Mouse (Mus musculus): ENCODE results near the gene Cbarp. TPM values are rescaled to one million over a fixed set of nuclear protein-coding genes. Genes with fewer than 3 reads are reported as not detected.
"Not testable (repeated sequence)": the region's sequence is repeated elsewhere in the genome, so short reads cannot be mapped to it uniquely, and the experiment has no call there.

The Cbarp gene
- polyA plus RNA-seq, 1 experiment, result 9.2 TPM

DNA sequence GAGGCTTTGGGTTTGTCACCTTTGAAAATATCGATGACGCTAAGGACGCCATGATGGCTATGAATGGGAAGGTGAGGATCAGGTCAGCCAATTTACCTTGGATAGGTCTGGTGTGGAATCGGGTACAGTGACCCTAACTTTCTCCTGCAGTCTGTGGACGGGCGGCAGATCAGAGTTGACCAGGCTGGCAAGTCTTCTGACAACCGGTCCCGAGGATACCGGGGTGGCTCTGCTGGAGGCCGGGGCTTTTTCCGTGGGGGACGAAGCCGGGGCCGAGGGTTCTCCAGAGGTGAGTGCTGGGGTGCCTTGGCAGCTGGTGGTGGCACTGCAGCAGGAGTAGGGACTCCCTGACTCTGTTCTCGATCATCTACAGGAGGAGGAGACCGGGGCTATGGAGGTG is 29.4 kb upstream of the Cbarp start:
- no peak for DNase-seq (ENCODE audit: low spot score)

DNA sequence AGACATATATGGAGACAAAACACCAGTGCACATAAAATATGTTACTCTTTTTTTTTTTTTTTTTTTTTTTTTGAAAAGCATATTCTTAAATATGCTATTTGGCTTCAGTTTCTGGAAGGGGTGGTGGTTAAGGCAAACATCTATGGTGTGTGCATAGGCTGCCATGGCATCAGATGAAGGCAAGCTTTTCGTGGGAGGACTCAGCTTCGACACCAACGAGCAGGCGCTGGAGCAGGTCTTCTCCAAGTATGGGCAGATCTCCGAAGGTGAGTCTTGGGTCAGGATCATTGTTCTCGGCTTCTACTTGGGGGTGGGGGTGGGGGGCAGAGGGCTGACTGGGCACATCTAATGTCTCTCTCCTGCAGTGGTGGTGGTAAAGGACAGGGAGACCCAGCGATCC is 29.0 kb upstream of the Cbarp start:
- DNase-seq (ENCODE audit: low spot score), result no peak

DNA sequence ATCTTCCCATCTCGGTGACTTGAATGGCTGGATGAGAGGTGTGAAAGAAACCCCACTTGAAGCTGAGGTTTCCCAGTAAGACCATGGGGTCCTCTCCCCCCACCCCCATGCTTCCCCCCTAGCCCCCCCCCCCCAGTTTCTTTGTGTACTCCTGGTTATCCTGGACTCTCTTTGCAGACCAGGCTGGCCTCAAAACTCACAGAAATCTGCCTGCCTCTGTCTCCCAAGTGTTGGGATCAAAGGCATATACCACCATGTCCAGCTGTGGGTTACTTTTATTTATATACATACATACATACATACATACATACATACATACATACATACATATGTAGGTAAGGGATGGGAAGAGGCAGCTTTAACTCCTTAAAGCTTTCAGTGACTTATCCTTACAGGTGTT is 28.4 kb upstream of the Cbarp start:
- no peak for DNase-seq (ENCODE audit: low spot score)

DNA sequence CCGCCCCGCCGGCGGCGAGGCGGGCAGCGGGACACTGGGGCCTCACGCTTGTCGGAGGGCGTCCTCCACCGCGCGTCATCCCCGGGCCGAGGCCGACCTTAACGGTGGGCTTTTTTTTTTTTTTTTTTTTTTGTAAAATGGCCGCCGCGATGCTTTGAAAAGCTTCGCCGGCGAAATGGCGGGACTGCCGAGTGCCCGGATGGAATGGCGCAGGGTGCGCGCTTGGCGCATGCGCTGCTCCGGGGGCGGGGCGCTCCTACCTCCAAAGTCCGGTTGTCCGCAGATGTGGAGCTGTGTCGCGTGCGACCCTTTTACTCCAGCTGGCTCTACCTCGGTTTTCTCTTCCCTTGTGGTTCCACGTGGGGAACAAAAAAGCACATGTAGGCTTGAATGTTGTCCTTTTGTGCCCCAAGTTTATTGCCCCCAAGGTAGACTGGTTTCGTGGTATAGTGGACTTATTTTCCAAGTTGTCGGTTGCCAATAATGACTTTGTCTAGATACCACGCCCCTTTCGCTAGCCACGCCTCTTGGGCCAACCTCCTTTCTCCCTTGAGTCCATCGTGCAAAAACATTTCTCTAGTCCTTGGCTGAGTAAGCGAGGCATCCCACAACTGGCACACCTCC is 27.5 kb upstream of the Cbarp start:
- peak; percentile 90 for DNase-seq (ENCODE audit: low spot score)

DNA sequence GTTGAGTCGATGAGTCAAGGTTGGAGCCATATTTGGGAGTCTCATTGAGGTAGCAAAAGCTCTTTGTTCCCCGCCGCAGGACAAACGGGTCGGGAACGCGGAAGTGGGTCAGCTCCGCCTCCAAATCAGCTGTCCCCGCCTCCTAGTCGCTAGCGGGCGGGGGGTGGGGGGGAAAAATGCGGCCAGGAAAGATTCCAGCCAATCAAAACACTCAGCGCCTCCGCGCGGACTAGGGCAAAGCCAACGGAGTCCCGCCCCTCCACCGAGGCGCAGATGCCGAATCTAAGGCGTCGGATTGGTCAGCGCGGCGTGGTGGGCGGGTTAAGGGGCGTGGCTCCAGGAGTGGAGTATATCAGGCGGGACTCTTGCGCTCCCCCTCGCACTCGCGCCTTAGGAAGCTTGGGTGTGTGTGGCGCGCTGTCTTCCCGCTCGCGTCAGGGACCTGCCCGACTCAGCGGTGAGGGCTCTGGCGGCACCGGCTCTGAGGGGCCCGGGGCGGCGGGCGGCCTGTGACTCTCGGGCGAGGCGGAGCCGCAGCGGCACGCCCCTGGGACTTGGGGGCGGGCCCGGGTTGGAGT is 26.9 kb upstream of the Cbarp start:
- DNase-seq (ENCODE audit: low spot score), result peak; percentile 97

DNA sequence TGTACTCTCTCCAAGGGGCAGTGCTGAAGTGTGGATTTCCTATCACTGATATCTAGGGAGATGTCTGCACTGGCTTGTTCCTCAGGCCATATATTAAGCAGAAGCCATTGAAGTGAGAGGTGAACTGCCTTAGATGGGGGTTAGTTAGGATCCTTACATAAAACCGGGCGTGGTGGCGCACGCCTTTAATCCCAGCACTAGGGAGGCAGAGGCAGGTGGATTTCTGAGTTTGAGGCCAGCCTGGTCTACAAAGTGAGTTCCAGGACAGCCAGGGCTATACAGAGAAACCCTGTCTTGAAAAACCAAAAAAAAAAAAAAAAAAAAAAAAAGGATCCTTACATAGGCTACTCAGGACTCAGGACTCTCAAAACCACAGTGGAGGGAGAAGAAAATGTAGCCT is 25.5 kb upstream of the Cbarp start:
- DNase-seq (ENCODE audit: low spot score), result not testable (repeated sequence)

DNA sequence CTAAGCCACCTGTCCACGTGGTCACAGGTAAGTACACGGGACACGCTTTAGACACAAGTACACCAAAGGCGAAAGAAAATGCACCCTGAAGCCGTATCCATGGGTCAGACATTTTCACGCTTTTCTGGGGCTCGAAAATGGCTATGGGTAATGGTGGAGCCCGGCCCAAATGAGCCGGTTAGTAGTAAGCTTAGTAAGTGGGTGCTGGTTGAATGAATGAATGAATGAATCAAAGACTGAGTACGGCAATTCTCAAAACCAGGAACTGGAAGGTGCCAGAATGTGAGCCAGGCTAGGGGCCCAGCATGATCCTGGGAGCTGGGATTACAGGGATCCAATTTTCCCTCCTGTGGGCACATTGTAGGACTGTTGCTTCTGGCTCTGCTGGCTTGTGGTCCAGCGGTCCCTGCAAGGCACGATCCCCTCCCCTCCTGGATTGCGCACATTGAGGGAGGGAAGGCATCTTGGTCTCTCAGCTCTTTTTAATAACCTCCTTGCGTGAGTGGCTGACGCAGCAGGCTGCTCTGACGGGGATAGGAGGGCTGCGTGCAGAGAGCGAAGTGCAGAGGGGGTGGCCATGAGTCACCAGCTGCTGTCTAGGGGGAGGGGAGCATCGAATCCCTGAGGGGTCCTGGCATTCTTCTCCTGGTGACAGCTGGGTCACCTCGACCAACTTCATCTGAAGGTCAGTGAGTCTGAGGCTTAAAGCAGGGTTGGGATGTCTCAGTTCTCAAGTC is 24.9 kb upstream of the Cbarp start, which contains the start of gene Cirbp:
TSS of gene Cirbp (plus strand) at position 594 of the 737 bp plus-strand sequence.
- no peak for DNase-seq (ENCODE audit: low spot score)

DNA sequence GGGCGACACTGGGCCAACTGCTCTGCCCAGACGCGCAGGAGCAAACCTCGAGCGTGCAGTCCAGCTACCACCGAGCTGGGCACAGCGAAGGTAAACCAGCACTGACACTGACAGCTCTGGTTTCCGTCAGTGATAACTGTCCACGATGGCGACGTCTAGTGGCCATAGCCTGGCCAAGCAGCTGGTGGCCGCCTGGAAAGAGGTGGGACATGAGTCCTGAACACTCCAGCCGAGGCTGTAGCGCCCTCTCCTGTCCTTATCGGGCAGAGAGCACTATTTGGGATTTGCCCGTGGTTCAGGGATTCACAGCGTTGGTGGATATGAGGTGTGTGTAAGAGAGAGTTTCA is 24.3 kb upstream of the Cbarp start:
- peak; percentile 87 for DNase-seq (ENCODE audit: low spot score)

DNA sequence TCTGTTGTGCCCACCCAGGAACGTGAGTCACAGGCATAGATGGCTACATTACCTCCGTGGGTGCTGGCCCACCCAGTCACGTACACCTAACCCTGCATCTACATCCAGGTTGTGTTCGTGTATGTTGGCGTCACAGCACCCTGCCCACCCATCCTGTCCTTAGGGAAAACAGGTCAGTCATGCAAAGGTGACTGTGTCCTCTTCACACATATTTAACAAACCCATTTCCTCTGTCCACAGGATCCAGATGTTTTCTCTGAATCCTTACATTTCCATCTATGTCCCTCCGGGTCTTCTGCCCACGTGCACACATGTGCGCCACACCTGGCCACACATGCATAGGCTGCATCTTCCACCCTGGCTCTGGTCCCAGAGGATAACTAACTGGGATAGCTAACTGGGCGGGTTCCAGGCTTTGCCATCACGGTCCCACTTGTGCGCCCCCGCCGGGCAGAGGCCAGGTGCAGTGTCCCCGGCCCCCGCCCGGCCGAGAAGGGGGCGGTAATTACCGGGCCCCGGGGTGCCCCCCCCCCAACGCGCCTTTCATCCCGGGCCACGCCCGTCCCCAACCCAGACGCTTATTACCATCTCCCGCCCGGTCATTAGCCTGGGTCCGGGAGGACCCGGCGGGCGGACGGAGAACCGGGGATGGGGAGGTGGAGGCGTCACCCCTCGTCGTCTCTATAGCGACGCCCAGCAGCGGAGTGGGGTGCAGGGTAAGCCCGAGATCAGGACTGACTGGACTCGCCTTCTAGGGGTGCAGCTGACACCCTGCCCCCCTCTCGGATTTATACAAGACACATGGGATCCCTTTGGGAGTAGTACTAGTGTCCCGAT is 23.7 kb upstream of the Cbarp start:
- no peak for DNase-seq (ENCODE audit: low spot score)

DNA sequence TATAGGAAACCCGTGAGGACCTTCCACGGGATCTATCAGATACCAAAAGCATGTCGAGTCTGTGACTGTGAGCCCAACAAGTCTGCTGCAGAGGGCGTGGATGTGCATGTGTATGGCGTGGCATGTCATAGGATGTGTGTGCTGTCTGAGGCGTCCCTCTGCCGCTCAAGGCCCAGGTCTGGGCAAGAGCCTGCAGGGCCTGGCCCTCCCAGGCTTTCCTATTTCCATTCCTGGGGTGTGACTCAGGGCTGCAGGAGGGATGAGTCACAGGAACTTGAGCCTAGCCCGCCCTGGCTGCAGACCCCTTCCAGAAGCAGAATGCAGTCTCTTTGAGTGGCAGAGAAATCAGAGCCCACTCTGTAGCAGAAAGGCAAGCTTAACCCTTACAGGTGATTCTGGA is 23.1 kb upstream of the Cbarp start:
- peak; percentile 56 for DNase-seq (ENCODE audit: low spot score)

DNA sequence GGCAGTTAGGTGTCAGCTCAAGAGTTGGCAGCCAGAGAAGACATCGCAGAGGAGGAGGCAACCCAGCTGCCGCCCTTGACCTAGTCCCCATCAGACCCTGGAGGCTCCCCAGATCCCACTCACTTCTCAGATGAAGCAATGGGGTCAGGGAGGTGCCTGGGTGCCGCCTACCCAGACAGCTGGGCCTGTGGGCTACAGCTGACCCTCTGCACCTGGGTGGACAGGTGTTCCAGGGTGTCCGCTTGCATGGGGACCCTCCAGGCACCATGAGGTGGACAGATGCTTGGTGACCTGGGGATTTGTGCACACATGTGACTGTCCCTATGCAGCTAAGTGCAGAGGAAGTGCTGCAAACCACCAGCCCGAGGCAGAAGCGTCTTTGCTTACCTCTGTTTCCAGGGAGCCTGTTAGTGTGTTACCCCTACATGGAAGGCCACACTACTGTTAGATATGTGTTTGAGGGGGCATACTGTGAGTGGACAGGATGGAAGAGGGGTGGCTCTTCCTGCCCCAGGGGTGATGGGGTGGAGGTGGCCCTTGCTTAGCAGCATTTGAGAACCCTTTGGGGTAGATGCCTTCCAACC is 22.2 kb upstream of the Cbarp start:
- DNase-seq (ENCODE audit: low spot score), result no peak

DNA sequence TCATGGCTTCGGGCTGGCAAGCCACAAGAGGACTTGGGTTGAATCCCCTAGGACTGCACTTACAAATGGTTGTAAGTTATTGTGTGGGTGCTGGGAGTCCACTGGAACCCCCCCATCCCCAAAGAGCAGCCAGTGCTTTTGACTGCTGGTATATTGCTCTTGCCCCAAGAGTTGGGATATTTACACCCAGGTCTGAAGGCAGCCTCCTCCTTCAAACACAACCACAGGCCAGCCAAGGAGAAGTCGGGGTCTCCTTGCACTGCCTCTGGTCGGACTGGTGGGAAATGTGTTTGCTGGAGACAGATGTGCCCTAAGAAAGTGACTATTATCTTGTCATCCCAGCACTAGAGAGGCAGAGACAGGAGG is 21.6 kb upstream of the Cbarp start:
- no peak for DNase-seq (ENCODE audit: low spot score)

DNA sequence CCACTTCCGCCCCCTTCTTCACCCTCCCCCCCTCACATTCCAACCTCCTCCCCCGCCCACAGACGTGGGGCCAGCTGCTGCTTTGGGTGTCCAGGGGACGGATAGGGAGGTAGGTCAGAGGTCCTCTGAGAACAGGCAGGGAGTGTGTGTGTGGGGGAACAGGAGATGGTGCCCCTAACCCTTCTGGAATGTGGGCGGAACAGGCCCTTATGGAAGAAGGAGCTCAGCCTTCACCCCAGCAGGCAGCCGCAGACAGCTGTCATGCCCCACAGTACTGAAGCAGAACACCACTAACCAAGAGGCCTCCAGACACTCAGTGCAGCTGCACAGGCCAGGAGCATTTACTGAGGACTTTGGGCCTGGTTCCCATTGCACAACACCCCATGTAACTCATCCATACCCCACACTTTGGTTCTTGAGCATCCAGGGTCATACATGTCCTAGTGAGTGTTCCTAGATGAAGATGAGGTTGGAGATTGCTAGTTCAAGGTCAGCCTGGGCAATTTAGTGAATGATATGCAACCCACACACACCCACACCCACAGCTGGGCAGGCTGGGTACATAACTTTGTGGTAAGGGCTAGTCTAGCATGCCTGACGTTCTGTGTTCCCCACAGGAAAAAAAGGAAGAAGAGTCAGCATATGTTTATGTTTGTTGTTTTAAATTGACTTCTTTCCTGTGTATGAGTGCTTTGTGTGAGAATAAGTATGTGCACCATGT is 21.0 kb upstream of the Cbarp start:
- no peak for DNase-seq (ENCODE audit: low spot score)

DNA sequence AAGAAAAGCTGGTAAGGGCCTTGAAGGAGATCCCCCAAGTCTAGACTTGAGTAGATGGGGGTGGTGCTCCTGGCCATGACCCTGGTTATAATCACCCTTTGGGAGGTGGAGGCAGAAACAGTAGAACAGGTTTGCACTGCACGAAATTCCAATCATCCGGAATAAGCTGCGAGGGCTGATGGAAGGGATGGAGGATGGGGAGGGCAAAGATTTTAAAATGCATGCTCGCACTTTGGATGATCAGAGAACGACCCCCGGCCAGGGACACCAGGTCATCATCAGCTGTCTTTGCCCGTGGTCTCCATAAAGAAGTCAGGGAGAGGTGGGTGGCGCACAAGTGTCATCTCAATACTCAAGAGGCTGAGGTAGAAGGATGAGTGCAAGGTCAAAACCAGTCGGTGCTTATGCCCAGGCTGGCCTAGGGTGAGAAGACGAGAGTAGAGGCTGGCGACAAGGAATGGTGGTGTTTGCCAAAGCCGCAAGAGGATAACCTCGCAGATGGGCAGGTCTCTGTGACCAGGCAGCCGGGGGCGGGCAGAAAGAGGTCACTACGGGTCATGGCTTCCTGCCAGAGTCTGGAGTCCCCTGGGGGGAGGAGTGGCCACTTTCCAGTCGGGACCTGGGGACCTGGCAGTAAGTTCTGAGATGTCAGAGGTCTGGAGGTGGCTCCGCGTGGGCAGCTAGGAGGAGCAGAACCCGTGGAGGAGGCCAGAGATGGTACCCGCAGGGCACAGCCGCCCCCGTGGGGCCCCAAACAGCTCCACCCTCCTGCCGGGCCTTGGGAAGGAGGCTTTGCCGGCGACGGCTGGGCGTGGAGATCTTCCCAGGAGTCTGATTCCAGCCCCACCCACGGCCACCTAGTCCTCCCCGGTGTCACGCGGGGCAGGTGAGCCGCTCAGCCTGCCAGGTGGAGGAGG is 20.1 kb upstream of the Cbarp start:
- peak; percentile 88 for DNase-seq (ENCODE audit: low spot score)

DNA sequence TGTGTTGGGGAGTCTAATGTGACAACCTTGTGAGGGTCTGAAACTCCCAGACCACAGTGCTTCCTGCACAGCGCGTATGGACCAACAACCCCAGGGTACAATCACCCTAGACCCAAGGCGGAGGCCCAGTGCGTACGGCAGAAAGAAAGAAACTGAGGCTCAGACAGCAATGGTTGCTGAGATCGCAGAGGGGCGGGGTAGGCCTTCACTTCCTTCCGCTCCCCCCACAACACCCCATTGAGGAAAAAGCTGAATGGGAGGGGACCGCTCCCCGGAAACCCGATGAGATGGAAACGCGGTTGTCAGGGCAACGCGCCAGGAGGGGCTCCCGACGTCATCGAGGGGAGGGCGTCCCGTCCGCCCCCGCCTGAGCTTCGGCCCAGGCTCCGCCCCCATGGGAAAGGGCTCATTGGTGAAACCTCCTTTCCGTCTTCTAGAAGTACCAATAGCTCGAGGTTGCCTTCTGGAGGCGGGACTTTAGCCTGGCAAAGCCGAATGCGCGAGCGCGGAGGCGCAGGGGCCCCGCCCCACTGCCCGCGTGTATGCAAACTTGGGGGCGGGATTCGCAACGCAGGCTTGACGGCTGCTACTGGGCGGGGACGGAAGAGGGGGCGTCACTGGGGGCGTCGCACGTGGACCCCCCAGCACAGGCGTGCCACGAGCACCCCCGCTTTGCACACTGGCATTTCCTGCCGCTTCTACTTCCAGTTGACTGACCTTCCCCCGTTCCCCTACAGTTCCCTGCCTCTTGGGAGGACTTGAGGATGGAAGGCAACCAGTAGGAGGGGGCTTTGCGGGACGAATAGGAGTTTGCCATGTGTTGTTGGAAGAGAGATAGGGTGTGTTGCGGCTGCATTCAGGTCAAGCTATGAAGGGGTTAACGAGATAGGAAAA is 19.2 kb upstream of the Cbarp start:
- peak; percentile 94 for DNase-seq (ENCODE audit: low spot score)

DNA sequence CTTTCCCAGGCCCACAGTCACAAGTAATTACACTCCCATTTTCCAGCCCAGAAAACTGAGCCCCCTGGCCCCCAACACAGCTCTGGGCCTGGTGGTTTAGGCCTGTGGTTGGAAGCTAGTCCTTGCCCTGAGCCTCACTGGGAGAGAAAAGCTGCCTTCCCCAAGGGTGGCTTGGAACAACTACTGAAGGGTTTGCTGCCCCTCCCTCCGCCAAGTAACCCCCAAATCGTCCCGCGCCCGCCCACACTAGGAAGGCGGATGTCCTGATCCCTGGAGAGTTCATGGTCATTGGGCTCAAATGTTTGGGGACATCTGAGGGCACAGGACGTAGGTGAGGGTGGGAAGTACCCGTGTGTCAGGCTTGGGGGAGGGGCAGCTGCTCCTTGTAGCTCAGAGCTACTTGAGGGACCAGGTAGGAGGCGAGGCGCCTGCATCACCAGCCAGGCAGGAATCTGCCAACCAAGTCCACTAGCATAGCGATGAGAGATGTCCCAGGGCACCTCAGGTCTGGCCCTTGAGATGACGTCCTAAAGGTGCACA is 18.5 kb upstream of the Cbarp start:
- no peak for DNase-seq (ENCODE audit: low spot score)

DNA sequence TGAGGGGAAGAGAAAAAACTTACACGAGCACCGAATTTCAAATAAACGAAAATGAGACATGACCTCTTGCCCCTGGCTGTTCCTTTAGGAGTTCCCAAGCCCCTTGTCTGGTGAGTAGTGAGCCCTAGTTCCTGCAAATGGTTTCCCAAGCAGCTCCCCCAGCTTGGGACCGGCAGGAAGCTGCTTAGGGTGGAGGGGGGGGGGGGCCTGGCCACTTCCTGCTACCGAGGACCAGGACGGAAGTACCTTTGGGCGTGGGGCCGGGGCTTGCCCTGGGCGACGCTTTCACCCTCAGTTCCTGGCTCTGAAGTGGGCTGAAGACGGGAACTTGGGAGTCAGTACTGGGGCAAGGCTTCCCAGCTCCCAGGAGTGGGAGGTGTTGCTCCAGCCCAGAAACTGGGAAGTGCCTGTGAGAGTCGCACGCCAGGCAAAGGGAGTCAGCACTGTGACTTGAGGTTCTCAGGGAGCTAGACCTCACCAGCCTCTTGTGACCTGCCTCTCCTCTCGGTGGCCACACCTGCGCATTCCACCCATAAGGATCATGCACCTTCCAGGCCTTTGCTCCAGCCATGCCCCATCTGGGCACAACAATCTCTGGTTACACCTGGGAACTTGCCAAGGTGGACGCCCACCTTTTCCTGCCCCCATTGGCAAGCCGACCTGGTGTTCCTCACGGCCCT is 17.8 kb upstream of the Cbarp start:
- DNase-seq (ENCODE audit: low spot score), result no peak

DNA sequence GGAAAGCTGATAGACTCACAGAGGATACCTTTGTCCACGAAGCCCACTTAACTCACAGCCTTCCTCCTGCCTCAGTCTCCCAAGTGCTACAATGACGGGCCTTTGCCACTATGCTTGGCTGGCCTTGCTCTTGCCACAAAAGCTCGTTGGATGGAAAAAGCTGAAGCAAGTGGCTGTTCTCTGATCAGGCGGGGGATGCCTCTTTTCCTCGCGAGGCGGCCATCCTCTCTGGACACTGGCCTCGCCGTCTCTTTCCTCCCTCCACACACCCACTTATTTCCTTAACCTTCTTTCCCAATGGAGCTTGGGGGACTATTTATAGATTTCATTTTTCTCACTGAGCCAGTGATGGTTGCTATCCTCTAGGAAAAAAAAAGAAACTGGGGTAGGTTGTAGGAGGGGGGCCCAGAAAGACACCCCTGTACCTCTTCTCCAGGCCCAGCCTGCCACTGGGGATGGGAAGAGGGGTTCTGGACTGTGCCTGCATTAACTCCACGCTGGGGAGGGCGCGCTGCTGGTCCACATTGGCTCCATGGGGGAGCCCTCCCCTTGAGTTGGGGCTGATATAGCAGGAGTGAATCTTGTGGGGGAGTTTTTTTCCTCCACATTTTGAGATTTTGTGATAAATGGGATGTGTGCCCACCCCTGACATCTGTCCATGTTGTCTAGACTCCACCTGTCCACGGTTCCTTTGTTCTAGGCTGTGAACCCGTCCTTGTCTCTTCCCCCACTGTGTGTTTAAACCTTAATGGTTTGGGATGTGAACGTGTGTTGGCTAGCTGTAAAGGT is 16.7 kb upstream of the Cbarp start:
- DNase-seq (ENCODE audit: low spot score), result no peak
